Mouse (Mus musculus): ENCODE data around the gene A630095N17Rik.
A peak's percentile ranks its signal among the peaks of the same experiment; 100 is the strongest.

Gene A630095N17Rik

DNA sequence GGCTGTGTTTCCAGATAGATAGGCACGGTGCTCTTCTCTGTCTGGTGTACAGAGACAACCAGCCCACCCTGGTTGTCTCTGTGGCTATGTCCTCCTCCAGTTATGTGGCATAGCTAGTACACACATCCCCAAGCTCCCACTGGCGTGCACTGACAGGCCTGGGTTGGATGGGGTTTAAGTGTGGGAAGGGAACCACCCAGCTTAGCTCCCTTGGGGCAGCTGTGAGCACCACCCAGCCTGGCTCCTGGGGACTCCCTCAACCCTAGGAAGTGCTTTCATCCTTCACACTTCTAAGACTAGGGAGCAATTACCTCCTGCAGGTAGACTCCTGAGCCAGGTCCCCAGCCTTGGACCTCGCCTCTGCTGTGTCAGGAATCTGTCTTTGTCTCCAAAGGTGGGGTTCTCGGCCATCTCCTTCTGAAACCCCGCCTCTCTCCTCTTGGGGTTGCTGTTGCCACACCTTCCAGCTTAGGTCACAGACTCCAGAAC, at the start of gene A630095N17Rik:
Gene A630095N17Rik (minus strand): TSS at position 439 of the 489 bp plus-strand sequence.
- DNase-seq (ENCODE audit: low spot score): no peak

DNA sequence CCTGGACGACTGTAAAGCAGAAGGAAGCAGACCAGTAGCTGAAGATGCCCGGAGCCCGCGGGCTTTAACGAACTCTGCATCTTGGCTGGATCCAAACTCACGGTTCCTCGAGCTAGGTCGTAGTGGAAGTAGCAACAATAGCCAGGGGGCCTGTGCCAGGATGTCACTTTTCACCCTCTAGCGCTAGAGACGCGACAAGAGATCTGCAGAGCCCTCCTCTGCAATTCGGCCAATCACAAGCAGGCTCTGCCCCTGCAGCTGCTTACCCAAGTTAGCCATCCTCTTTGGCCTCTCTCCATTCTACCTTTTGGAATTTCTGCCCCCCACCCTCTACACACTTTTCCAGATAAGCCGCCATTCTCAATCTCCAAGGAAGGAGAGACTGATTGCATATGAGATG, 46.3 kb upstream of the A630095N17Rik start, which contains the start of gene Resp18:
Gene Resp18 (minus strand): TSS at position 188 of the 400 bp plus-strand sequence.
- no peak for DNase-seq (ENCODE audit: low spot score)

DNA sequence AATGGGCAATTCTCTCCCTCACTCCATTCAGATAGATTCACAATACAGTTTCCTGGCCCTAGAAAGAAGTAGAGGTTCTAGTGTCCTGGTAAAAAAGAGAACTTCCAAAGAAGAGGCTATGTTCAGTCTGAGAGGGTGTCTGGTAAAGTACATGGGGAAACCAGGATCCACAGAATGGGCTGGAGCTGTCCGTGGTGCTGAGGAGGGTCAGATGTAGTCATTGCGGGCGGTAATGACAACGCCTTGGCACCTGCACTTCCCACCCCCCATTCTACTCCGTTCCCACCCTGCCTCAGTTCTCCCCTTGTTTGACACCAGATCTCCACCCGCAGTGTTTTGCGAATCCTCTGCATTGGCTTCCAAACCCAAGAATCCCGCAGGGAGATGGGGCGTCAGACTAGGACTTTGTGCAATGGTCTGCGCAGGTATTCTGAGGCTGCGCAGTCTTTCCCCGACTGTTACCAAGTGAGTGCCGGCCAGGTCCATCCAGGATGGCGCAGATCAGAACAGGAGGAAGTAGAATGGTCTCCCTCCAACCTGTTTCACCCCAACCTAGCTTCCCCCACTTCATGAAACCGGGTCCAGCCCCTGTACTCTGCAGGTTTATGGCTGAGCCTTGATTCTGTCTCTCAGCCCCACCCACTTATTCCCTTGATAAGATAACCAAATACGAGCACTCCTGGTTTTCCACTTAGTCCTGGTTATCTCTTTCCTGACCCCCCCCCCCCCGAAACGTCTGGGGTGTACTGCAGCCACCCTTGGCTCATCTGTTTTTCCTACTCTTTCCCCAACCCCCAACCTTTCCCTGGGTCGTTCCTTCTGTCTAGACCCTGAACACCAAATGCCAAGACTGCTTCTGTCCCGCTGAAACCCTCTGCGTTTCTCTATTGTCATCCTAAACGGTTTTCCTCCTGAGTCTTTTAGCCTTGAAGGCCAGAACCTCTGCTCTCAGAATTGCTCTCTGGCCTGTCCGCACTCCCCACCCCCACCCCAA, 45.6 kb upstream of the A630095N17Rik start:
- DNase-seq (ENCODE audit: low spot score): peak; percentile 88

DNA sequence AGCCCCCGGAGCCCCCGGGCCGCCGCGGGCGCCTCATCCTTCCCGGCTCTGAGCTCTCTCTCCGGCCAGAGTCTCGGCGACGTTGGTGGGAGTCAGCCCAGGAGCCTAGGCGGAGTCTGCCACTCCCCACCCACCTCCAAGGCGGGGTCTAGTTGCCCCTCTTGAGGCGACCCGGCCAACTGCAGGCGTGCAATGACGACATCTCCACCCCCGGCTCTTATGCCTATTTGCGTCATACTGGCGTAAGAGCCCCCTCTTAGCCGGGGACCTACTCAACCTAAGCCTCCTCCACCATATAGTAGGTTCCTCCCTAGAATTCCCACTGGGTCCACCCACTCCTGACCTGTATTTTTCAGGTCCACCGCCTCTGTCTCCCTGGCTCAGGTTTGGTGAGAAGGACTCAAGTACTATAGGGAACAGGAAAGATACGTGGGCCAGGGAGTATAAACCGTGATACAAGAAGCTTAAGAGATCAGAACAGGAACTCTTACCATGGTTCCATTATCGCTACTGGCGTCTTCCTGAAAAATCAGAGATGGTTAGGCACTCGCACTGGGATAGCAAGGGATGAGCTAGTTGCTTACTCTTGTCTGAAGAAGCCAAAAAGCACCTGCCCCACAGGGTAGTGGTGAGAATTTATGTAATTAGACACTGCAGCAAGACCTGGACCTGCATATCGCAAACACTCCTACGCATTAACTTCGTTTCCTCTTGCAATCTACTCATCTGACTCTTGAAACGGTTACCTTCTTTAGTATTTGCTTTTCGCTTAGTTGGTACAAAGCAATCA, 32.4 kb upstream of the A630095N17Rik start, which contains the start of gene Ptprn:
Gene Ptprn (minus strand): TSS at position 412 of the 790 bp plus-strand sequence.
- DNase-seq (ENCODE audit: low spot score): peak; percentile 47

DNA sequence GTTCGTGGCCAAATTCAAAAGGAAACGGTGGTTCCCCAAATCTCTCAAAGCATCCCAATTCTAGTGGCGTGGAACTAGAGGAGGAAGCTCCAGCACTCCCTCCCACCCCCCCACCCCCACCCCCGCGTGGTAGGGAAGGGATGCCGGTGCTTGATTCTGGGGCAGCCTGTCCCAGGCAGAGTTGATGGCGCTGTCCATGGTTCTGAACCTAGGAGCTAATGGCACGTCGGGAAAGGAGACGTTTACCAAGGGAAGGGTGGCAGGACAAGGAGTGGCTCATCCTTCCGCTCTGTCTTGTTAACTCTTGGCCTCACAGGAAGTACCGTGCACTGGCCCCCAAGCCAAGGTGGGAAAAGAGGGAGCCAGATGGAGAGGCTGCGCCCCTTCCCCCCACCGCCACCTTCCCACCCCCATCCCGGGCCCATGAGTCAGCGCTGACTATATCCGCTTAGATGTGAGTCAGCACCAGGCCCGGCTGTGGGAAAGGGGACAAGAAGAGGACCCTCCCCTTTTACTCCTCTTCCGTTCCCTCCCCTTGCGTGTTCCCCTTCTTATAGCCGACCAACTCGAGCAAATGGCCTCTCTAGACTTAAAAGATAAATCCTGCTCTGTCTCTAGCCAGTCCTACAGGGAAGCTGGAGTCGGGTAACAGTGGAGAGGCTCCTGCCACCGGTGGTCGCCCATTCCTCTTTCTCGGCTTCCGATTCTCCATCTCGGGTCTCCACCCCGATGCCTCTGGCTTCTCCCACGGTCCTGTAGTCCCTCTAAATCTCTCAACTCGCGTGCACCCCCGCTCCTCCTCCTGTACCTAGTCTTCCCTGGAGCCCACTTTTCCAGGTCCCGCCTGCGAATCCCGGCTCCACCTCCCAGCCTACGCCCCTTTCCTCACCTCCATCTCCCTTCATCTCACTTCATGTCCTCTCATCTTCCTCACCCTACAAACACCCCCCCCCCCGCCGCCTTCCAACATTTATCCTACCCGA, 31.4 kb upstream of the A630095N17Rik start:
- peak; percentile 93 for DNase-seq (ENCODE audit: low spot score)

DNA sequence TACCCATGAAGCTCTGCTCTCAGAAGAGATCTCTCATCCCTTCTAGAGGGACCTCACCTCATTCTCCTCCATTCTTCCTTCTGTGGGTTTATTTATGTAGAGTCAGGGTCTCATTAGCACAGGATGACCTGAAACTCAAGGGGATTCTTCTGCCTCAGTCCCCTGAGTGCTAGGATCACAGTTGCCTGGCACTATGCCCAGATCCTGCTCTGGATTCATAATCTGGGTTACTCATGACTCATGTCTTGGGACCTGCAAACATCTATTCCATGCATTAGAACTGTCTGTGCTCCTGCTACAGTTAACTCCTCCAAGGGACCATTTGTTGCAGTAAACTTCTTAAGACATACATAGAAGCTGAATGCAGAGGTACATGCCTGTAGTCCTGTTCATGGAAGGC, 29.4 kb upstream of the A630095N17Rik start:
- no peak for DNase-seq (ENCODE audit: low spot score)

DNA sequence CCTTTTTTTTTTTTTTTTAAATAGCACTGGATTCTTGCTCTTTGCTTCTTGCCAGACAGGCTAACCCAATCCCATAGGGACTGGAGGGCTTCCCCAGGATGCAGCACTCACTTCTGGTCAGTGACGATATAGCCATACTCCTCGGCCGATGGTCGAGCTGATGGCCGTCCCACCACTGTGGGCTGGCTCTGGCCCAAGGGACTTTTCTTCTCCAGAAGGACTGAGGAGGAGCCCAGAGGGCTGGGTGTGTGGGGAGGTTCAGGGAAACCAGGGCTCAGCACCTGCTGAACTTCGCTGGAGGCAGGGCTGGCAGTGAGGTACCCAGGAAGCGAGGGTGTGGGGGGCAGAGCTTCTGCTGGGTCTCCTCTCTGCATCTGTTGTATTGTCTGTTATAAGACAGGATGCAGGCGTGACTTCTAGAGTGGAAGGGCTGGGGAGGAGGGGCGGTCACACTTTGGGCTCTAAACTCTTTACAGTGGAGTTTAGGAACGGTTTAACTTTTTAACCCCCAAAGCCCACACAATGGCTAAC, 23.7 kb upstream of the A630095N17Rik start:
- DNase-seq (ENCODE audit: low spot score): no peak

DNA sequence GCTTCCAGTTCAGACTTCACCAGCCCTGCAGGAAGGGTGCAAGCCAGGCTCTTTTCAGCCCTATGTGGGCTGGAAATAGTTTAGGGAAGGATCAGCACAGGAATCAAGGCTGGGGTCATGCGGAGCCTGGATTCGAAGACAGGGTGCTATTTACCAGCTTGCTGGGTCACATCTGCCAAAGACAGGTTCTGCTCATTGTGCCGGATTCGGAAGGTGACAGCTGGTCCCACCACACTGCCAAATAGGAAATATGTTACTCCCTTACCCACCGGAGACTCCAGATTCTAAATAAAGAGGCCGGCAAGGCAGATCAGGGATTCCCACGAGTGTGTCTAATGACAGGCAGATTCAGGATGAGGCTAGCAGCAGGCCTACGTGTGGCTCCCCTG, 22.7 kb upstream of the A630095N17Rik start:
- DNase-seq (ENCODE audit: low spot score): no peak

DNA sequence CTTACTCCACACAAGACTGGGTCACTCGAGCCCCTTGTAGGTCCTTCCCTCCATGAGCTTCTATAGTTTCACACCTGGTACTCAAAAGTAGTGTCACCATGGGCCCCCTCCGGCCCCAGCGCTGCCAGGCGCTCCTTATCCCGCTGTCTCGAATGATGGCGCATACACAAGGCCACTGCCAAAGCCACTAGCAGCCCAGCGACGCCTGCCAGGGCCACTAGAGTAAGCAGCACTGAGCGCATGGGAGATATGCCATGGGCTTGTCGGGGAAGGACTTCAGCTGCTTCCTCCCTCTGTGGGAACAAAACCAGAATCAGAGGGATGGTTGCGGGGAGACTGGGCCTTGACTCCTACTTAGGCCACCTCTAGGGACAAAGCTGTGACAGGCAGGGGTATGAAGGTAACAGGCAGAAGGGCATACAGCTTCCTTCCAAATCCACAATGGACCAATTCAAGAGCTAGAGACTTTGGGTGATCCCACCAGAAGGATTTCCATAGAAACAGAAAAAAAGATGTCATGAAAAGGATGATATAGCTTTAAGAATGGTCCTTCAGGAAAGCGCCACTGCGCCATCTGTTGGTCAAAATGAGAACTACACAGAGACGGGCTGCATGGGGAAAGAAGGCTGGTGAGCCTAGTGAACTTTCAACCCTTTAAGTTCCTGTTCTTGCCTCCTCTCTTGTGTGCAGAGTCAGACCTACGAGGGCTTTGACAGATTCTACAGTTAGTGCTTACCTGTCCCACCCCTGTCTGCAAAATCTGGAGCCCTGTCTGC, 22.1 kb upstream of the A630095N17Rik start:
- peak; percentile 84 for DNase-seq (ENCODE audit: low spot score)

DNA sequence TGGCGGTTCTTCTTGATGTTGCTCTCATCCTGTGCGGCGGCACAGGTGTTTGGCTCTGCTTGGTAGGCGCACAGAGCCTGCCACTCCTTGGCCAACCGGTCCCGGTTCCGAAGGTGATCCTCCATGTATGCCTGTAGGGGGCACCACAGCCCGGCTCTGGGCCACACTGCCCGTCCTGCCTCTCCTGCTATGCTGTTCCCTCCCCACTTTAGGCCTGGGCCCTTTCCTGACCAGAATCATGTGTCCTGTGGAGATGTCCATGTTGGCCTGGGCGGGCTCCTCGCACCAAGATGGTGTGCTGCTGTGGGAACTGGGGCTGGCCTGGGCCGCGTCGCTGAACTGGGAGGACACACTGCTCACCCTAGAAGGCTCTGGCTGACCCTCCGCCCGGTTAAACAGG, 21.1 kb upstream of the A630095N17Rik start:
- no peak for DNase-seq (ENCODE audit: low spot score)

DNA sequence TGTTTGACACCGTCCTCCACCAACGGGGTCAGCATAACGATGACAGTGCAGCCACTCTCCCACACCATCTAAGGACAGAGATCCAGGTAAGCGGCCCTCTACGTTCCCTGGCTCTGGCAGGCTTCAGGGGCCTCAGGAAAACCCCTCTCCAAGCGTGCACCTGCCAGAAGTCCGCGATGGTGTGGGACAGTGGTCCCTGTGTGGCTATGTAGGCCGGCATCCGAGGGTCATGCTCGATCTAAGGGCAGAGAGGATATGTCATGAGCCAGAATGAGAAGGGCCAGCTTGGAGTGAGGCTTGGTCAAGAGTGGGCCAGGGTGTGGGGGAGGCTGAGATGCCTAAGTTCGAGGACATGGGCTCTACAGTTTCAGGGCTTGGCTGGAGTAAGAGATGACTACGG, 20.4 kb upstream of the A630095N17Rik start:
- DNase-seq (ENCODE audit: low spot score): no peak

DNA sequence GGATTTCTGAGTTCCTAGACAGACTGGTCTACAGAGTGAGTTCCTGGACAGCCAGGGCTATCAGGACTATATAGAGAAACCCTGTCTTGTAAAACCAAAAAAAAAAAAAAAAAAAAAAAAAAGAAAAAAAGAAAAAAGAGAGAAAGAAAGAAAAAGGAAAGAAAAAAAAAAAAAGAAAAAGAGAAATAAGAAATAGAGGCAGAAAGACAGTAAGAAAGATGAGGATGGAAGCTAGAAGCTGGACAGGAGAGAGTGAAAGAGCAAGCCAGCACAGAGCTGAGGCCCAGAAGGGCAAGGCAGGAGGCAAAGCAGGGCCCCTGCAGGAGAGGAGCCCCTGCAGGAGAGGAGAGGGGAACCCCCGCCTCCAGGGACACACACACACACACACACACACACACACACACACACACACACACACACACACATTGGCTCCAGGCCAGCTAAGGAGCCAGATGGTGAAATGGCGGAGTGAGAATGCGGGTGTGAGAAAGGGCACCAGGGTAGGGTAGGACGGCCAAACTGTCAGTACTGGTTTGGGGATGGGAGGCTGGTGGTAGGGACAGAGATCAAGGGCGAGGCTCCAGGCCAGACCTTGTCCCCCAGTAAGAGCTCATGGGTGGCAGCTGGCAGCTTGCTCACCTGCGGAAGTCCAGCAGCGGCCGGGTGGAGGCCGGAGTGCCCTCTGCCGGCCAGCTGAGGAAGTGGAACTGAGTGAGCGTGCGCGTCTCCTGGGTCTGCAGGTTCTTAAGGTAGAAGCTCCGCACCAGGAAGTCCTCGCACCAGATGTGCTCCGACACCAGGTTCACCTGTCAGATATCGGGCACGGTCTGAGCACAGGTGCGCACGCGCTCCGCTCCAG, 19.4 kb upstream of the A630095N17Rik start:
- DNase-seq (ENCODE audit: low spot score): peak; percentile 74

DNA sequence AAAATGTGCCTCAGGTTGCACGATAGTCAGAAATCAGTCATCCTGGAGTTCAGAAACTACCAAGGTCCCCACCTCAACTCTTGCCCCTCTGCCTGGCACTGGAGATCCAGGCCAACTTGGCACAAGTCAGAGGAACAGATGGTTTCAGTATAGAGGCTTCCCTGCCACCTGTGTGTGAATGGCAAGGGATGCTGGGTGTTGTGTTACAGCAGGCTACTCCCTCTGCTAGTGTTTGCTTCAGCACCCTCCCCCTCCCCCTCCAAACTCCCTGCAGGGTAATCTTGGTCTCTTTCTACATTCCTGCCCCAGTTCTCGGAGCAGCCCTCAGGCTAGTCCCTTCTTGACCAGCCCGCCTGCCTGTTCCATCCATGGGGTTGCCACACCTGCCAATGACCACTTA, 18.6 kb upstream of the A630095N17Rik start:
- no peak for DNase-seq (ENCODE audit: low spot score)

DNA sequence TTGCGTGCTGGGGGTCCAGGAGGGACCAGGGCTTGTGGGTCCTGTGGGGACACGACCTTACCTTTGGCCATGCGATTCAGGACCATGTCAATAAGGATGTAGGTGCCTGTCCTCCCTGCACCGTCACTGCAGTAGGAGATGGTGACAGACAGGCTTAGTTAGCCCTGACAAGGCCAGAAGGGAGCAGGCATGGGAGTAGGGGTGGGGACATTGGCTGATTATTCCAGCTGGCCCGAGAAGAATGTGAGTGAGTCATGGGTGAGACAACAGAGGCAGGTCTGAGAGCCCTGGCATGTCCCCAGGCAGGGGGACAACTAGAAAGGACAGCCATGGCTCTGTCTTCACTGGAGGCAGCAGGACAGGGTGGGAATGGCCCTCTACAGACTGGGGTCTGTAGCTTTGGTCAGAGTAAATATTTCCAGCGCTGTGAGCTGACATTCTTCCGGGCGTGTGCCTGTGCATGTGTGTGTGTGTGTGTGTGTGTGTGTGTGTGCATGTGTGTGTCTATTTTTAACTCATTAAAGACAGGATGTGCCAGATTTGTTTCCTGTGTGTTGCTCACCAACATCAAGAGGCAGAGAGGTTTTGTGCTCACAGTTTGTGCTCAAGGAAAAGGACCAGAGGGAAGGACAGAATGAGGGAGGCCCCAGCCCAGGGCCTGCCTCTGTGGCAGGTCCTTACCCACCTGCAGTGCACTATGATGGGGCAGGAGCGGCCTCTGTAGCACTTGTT, 16.3 kb upstream of the A630095N17Rik start:
- DNase-seq (ENCODE audit: low spot score): no peak

DNA sequence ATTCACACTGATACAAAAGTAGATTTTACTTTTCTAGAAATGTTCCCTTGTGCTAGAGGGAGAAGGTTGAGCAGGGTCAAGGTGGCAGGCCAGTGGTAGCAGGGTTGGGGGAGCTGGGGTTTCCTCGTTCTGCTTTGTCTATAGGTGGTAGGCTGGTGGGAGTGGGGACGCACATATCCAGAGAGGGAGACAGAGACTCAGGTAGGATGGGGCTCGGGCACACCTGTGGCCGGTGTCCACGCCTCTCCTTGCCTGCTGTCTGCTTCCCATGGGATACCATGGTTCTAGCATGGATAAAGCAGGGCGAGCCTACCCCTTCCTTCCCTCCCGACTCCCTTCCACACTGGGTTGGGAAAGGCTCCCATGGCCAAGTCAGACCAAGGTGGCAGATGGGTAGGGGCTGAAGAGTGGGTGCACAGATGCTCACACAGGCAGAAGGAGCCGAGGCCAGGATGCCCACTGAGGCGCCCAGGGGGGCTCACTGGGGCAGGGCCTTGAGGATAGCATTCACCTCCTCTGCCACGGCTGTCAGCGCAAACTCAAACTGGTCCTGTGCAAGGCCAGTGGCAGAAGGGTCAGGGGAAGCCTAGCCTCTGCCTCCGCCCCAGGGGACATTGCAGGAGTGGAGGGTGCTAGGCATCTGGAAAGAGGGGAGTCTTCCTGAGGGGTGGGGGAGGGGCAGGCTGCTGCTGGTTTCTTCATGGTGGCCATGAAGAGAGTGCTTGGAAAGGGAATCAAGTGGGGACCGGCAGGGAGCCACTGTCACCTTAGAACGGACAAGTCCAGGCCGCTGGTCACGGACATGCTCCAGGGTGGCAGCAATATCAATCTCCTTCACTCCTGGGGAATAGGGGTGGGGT, 15.4 kb upstream of the A630095N17Rik start:
- no peak for DNase-seq (ENCODE audit: low spot score)

DNA sequence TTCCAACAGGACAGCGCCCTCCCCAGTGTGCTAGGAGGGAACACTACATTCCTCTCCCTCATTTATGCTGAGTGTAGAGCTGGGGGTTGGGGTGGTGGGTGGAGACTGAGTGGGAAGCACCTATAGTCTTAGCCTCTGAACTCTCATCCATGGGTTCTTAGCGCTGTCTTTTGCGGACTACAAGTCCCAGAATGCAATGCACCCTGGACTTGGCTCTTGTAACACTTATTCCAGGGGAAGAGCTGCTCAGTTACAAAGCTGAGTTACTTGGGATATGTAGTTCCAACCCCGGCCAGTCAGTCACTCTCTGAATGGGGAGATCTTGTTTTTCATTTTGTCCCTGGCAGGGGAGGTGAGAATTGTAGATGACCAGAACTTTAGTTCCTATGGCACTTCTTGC, 12.9 kb upstream of the A630095N17Rik start:
- peak; percentile 75 for DNase-seq (ENCODE audit: low spot score)

DNA sequence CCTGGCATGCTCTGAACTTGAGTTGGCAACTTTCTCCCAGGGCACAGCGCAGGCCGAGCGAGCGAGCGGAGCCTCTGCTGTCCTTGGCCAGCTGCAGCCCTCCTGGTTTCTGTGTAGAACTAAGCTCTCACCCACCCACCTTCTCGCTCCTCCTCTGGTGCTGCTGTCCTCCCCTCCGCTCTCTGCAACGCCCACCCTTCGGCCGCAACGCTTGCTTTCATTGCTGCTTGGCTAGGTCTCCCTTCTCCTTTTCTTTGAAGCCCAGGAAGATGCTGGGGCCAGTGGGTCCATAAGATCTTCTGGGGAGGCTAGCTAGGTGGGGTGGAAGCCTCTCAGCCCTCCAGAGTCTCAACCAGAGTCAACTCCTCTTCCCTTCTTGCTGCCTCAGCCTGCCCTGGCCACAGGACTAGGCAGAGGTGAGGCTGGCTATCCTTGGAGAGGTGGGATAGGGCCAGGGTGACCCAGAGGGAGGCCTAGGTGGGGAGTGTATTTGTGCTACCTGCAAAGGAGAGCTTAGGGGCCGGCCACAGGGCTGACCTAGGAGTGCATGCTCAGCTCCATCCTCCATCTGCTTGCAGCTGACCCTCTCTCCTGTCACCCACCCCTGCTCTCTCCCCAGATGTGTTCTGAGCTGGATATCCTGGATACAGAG, 12.4 kb upstream of the A630095N17Rik start:
- no peak for DNase-seq (ENCODE audit: low spot score)
